Mouse (Mus musculus) ES-E14 (cell line): ENCODE measurements around the gene Zfp408.

Source experiments
- CHD2 ChIP-seq: IDR thresholded peaks from 2 replicates; pipeline ENCODE4 v1.6.1; 2014; ENCODE audit warnings: mild to moderate bottlenecking, low read depth, low read length, inconsistent platforms
- MAFK ChIP-seq: IDR thresholded peaks from 2 replicates; pipeline ENCODE4 v1.6.1; 2014; ENCODE audit warnings: mild to moderate bottlenecking, low read depth, low read length, inconsistent platforms; ENCODE audit not compliant: insufficient read depth

DNA sequence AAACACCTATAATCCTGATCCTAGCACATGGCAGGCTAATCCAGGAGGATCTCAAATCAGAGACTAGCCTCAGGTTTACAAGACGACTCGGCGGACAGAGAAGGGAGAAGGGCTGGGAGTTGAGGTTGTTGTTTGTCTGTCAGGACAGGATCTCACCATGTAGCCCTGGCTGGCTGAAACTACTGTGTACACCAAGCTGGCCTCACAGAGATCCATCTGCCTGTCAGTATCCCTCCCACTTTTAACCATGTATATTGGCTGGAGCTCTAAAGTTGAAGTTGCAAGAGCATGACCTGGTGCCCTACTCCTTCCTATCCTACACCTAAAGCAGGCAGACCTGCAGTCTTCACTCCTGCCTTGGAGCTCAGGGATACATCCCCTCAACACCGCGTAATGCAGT lies 27.2 kb downstream of the Zfp408 start:
- TF ChIP-seq MAFK (no peak), CHD2 (no peak)
